Mouse (Mus musculus) MN1 (cell line): ENCODE data around the gene Pjvk.
A peak's percentile ranks its signal among the peaks of the same experiment; 100 is the strongest.
"Not testable (repeated sequence)": the region's sequence is repeated elsewhere in the genome, so short reads cannot be mapped to it uniquely, and the experiment has no call there.

Experiments used
- DNase-seq: peaks from one replicate; pipeline ENCODE4 v3.0.0-alpha.2; 2016; ENCODE audit warnings: low spot score

Pjvk gene

GRCm38 (mm10) chr2:76647883-76648570 is at the start of gene Pjvk, which contains the start of gene Prkra:
Pjvk (plus strand) TSS chr2:76648476.
Prkra (minus strand) TSS chr2:76648015.
- DNase-seq: peak; percentile 97

- DNase-seq: no peak
Measured at GRCm38 (mm10) chr2:76599214-76599613, 49.1 kb upstream of the Pjvk start.

- DNase-seq: no peak
Measured at GRCm38 (mm10) chr2:76602256-76602655, 46.0 kb upstream of the Pjvk start.

GRCm38 (mm10) chr2:76606704-76607103 is 41.6 kb upstream of the Pjvk start:
- DNase-seq: no peak

- no peak for DNase-seq
Measured at GRCm38 (mm10) chr2:76610326-76611104, 37.8 kb upstream of the Pjvk start.

GRCm38 (mm10) chr2:76611996-76612395 is 36.3 kb upstream of the Pjvk start:
- DNase-seq: no peak

GRCm38 (mm10) chr2:76618078-76618477 is 30.2 kb upstream of the Pjvk start:
- DNase-seq: peak; percentile 59

GRCm38 (mm10) chr2:76620188-76620587 is 28.1 kb upstream of the Pjvk start:
- no peak for DNase-seq

- DNase-seq: no peak
Measured at GRCm38 (mm10) chr2:76621724-76622123, 26.6 kb upstream of the Pjvk start.

GRCm38 (mm10) chr2:76622316-76622715 is 26.0 kb upstream of the Pjvk start:
- not testable (repeated sequence) for DNase-seq

- no peak for DNase-seq
Measured at GRCm38 (mm10) chr2:76630293-76630692, 18.0 kb upstream of the Pjvk start.

GRCm38 (mm10) chr2:76631600-76631999 is 16.7 kb upstream of the Pjvk start:
- no peak for DNase-seq

GRCm38 (mm10) chr2:76639637-76640036 is 8.6 kb upstream of the Pjvk start:
- no peak for DNase-seq

GRCm38 (mm10) chr2:76643801-76644200 is 4.5 kb upstream of the Pjvk start:
- DNase-seq: no peak

- DNase-seq: no peak
Measured at GRCm38 (mm10) chr2:76647441-76647869, 821 bp upstream of the Pjvk start.

- peak; percentile 58 for DNase-seq
Measured at GRCm38 (mm10) chr2:76648666-76649141, 428 bp downstream of the Pjvk start.

GRCm38 (mm10) chr2:76653070-76653469 is 4.8 kb downstream of the Pjvk start:
- DNase-seq: no peak

- DNase-seq: no peak
Measured at GRCm38 (mm10) chr2:76654646-76655045, 6.4 kb downstream of the Pjvk start.

- no peak for DNase-seq
Measured at GRCm38 (mm10) chr2:76655444-76655843, 7.2 kb downstream of the Pjvk start.

- DNase-seq: peak; percentile 25
Measured at GRCm38 (mm10) chr2:76655982-76656381, 7.7 kb downstream of the Pjvk start.

GRCm38 (mm10) chr2:76658551-76658950 is 10.3 kb downstream of the Pjvk start:
- no peak for DNase-seq

GRCm38 (mm10) chr2:76659419-76659818 is 11.1 kb downstream of the Pjvk start:
- no peak for DNase-seq

- no peak for DNase-seq
Measured at GRCm38 (mm10) chr2:76665531-76665930, 17.3 kb downstream of the Pjvk start.
